Mouse (Mus musculus): Measurements from ENCODE around the gene Srsf3. TPM values are rescaled to one million over a fixed set of nuclear protein-coding genes. Genes with fewer than 3 reads are reported as not detected.

Gene Srsf3
- total RNA-seq, 2 experiments from 2014 or later = 124 to 130 TPM

GRCm38 (mm10) chr17:29044925-29045319, 12.5 kb downstream of the Srsf3 start:
- no peak for DNase-seq (ENCODE audit: low spot score in 2 of 2)

DNA sequence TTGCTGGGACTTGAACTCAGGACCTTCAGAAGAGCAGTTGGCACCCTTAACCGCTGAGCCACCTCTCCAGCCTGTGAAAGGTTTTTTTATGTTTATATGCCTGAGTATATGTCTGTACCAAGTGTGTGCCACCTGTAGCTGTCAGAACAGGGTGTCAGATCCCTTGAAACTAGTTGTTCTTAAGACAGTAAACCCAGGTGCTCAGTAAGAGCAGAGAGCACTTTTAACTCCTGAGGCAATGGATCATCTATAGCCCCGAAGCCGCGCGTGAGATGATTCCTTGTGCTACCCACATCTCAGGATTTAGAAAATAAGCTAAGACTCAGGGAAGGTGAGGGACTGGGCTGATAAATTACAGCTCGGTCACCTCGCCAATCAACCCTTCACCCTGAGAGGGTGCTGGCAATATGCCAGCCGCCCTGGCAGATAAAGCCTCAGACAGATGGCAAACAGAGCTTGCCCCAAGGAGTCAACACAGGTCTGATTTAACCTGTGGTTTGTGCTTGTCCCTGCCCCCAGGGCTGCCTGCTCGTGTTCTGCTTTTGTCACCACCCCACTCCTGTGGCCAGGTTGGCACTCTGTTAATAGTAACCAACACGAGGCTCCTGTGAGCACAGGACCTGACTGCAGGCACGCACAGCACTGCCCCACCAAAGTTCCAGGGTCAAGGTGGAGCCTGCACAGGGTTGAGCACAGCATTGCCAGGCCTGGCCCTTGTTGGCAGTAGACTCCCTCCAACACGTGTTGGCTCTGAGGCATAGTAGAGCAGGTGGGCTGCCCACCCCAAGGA, 13.5 kb downstream of the Srsf3 start:
- DNase-seq (ENCODE audit: low spot score in 2 of 2) = no peak

DNA sequence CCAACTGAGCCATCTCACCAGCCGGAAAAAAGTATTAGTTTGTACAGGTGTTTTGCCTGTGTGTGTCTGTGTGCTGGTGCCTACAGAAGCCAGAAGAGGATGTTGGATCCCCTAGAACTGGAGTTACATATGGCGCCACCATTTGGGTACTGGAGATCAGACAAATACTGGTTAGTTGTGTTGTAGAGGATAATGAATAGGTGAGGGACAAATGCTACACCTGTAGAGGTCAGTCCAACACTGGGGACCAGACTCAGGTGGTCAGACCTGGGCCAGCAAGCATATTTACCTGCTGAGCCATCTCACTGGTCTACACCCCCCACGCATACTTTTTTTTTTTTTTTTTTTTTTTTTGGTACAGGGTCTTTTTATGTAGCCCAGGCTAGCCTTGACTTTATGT, 14.4 kb downstream of the Srsf3 start:
- DNase-seq (ENCODE audit: low spot score in 2 of 2) = no peak

DNA sequence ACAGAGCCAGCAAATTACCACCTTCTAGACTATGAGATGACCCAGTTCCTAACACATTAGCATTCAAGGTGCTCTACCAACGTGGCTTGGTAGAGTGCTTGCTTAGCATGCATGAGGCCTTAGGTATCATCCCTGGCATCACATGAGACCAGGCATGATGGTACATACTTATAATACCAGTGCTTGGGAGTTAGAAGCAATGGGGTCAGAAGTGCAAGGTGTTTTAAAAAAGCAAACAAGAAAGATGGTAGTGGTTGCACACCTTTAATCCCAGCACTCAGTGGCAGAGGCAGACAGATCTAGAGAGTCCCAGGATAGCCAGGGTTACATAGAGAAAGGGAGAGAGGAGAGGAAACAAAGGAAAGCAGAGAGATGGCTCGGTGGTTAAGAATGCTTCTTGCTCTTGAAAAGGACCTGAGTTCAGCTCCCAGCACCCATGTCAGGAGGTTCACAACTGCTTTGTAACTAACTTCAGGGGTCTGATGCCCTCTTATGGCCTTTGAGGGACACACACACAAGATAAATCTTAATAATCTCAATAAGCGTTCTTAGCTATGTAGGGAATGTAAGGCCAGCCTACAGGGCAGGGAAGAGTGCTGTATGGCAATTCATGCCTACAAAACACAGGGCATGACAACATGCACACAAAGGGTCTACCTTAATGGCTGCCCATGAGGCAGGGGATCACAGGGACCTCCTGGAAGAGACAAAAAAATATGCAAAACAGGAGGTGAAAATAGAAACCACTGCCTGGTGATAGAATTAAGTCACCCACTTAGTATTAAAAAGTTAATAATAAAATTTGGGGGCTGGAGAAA, 15.5 kb downstream of the Srsf3 start:
- DNase-seq (ENCODE audit: low spot score in 2 of 2) = no peak

GRCm38 (mm10) chr17:29048748-29049507, 16.5 kb downstream of the Srsf3 start:
- peak; percentile 90 to 92 for DNase-seq (ENCODE audit: low spot score in 2 of 2)

- no peak for DNase-seq (ENCODE audit: low spot score in 2 of 2)
Observed at GRCm38 (mm10) chr17:29049508-29049889, 17.1 kb downstream of the Srsf3 start.

DNA sequence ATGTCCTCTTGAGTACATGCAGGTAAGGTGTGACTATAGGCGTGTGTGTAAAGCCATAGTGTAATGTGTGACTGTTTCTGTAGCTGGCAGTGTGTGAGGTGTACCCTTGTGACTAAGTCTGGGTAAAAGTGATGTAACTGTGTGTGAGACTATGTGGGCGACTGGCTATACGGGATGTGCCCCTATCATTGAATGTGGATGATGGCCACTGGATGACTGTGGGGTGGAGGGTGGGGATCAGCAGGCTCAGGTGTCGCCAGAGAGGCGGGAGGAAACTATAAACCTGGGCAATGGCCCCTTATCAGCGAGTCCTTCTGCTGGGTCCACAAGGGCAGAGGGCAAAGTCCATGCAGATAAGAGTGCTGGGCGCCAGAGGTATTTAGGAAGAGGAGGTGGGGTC, 17.5 kb downstream of the Srsf3 start:
- no peak for DNase-seq (ENCODE audit: low spot score in 2 of 2)

GRCm38 (mm10) chr17:29050791-29051190, 18.4 kb downstream of the Srsf3 start:
- DNase-seq (ENCODE audit: low spot score in 2 of 2) = no peak

DNA sequence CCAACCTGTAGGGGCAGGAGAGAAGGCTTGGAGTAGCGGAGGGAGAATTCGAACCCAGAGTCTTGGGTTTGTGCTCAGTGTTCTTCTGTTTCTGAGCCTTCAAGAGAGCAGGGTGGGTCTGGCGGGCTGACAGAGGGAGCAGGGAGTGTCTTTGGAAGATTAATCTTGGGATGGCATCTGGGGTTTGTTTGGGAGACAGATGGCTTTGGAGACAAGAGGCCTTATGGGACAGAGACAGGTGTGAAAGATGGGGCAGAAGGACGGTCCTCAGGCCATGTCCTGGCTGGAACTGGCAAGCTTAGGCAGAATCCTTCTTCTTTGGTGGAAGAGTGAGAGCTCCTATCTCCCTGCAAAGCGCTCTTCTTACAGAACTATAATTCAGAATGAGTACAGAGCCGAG, 20.6 kb downstream of the Srsf3 start:
- no peak for DNase-seq (ENCODE audit: low spot score in 2 of 2)

DNA sequence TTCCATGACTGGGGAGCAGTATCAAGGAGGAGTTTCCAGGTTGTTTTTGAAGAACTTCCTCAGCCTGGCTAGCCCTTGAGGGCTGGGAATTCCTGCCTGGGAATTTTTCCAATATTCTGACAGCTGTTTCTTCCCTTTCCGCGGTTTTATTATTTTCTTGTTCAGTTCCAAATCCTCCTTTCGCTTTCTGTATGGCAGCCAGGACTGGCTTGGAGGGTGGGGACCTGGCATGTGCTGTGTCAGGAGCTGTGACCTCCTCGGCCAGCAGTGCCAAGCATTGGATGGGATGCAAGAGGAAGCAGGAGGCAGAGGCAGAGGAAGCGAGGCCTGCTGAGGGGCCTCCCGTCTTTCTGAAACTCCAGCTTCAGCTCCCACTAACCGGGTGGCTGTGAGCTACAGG, 21.4 kb downstream of the Srsf3 start:
- DNase-seq (ENCODE audit: low spot score in 2 of 2) = no peak

GRCm38 (mm10) chr17:29054429-29054828, 22.0 kb downstream of the Srsf3 start:
- DNase-seq (ENCODE audit: low spot score in 2 of 2) = no peak

GRCm38 (mm10) chr17:29055586-29055985, 23.2 kb downstream of the Srsf3 start:
- no peak for DNase-seq (ENCODE audit: low spot score in 2 of 2)

GRCm38 (mm10) chr17:29056207-29056606, 23.8 kb downstream of the Srsf3 start:
- no peak for DNase-seq (ENCODE audit: low spot score in 2 of 2)

GRCm38 (mm10) chr17:29056699-29057151, 24.3 kb downstream of the Srsf3 start:
- no peak for DNase-seq (ENCODE audit: low spot score in 2 of 2)

- DNase-seq (ENCODE audit: low spot score in 2 of 2) = no peak
Observed at GRCm38 (mm10) chr17:29057361-29057890, 25.0 kb downstream of the Srsf3 start.

DNA sequence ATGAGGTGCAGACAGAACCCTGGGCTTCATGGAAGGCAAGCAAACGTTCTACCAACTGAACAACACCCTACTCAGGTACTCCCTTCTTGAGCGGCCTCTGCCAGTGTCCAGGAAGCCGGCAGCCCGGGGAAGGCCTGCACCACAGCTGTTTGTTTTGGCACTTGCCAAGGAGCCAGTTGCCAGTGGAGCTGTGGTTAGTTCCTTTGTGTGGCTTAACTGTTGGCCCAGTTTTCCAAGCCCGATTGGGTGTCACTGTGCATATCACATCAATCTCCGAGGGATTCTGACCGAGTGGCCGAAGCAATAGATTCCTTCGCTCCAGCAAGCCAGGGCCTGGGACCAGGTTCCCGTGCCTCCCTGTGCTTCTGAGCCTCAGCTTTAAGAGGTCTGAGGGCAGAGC, 25.5 kb downstream of the Srsf3 start:
- DNase-seq (ENCODE audit: low spot score in 2 of 2) = no peak

- no peak for DNase-seq (ENCODE audit: low spot score in 2 of 2)
Observed at GRCm38 (mm10) chr17:29058487-29058886, 26.1 kb downstream of the Srsf3 start.

DNA sequence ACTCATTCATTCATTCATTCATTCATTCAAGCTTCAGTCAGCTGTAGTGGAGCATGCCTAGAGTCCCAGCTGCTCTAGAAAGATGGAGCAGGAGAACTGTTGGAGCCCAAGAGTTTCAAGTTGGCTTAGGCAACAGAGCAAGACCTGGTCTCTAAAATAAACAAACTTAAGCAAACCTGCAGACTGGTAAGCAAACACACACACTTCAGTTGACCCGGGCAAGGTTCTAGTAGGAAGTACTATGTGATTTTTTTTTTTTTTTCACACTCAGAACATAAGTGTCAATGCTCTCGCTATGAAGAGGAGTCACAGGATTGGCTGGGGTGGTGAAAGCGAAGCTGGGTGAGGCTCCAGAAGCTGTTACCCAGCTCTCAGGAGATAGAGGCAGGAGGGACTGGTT, 27.2 kb downstream of the Srsf3 start:
- no peak for DNase-seq (ENCODE audit: low spot score in 2 of 2)

DNA sequence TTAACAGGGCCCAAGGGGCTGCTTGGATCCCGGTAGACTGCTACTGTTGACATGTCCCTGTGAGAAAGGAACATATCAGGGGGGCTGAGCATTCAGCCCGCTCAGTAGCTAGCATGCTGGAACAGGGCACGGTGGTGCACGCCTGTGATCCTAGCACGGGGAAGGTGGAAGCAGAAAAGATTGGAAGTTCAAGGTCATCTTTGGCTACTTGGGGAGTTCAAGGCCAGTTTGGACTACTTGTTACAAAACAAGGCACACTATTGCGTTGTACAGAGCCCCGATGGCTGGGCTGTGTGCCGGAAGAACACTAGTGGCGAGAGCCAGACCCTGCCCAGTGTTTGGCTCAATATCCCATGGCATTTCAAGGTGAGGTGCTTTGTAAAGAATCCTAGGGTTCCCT, 28.5 kb downstream of the Srsf3 start:
- DNase-seq (ENCODE audit: low spot score in 2 of 2) = no peak

DNA sequence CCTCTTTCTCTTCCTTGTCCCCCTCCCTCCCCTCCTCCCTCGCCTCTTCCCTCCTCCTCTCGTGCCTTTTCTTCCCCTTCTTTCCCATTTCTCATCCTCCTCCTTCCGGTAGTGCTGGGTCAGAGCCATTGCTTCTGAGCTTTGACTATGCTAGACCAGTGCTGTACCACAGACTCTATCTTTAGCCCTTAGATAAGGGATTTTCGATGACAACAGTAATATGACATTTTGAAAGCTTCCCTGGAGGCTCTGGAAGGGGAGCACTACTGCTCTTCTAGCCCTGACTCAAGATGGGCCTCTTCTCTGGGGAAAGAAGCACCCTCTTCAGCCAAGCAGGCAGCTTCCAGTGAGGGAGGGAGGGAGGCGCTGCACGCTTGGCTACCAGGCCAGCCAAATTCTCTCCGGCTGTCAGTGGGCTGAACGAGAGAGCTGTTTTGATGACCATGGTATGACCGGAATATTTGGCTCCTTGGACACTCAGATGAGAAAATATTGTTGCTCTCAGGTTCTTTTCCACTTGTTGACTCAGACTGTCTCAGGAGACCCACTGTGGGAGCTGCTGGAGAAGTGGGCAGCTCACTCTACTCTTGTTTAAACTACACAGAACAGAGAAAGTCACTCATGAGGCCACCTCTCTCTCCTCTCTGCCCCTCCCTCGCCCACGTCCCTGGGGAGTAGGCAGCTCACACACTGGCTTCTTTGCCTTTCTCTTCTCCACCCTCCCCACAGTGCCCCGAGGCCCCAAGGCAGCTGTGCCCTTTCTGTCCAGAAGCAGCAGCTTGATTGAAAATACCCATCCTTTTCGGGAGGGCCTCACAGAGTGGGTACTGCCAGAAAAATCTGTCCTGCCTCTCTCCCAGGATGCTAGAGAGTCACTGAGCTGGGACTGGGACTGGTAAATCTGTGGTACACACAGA, 29.9 kb downstream of the Srsf3 start:
- no peak for DNase-seq (ENCODE audit: low spot score in 2 of 2)

Data from left cerebral cortex, adult 18-20 months (tissue).